Mouse (Mus musculus) intestine, embryonic 14.5 days (tissue): ENCODE measurements around the gene 6030458C11Rik. TPM values are rescaled to one million over a fixed set of nuclear protein-coding genes. Genes with fewer than 3 reads are reported as not detected.

Experiments
- ATAC-seq: fragments of 200-750 bp; cut with Nextera tagmentation; replicated peaks from 2 replicates; pipeline ENCODE4 v1.8.0; 2017; ENCODE audit warnings: low read depth, moderate number of reproducible peaks, moderate TSS enrichment, moderate library complexity; ENCODE audit not compliant: low FRiP score, low TSS enrichment
- DNase-seq: peaks from one replicate; pipeline ENCODE4 v3.0.0-alpha.2; 2018; ENCODE audit warnings: low spot score
- H3K27ac ChIP-seq: fragments of 300-500 bp; sonication (generic); 2 replicates; pipeline ENCODE4 v1.5.1; 2014; ENCODE audit warnings: low read depth, mild to moderate bottlenecking, control low read depth
- H3K27me3 ChIP-seq: fragments of 300-500 bp; sonication (generic); replicated peaks from 2 replicates; pipeline ENCODE4 v1.6.1; 2014; ENCODE audit warnings: low read length, control low read depth; ENCODE audit not compliant: control insufficient read depth, insufficient read depth
- H3K36me3 ChIP-seq: fragments of 300-500 bp; sonication (generic); 2 replicates; pipeline ENCODE4 v1.6.1; 2014; ENCODE audit warnings: low read length, control low read depth; ENCODE audit not compliant: control insufficient read depth, insufficient read depth
- H3K4me1 ChIP-seq: fragments of 300-500 bp; sonication (generic); replicated peaks from 2 replicates; pipeline ENCODE4 v1.6.1; 2014; ENCODE audit warnings: low read length, control low read depth, mixed read lengths; ENCODE audit not compliant: control insufficient read depth, insufficient read depth
- H3K4me2 ChIP-seq: fragments of 300-500 bp; sonication (generic); 2 replicates; pipeline ENCODE4 v1.6.1; 2014; ENCODE audit warnings: low read length
- H3K4me3 ChIP-seq: fragments of 300-500 bp; sonication (generic); 2 replicates; pipeline ENCODE4 v1.5.1; 2014; ENCODE audit warnings: low read depth, low read length, control low read depth, mixed read lengths
- H3K9ac ChIP-seq: fragments of 300-500 bp; sonication (generic); 2 replicates; pipeline ENCODE4 v1.6.1; 2014; ENCODE audit warnings: mild to moderate bottlenecking, low read length
- H3K9me3 ChIP-seq: fragments of 300-500 bp; sonication (generic); 2 replicates; pipeline ENCODE4 v1.6.1; 2016; ENCODE audit warnings: low read length, control low read depth; ENCODE audit not compliant: control insufficient read depth
- WGBS: fragments of 180-500 bp; shearing (Covaris S2); extraction: QIAGEN DNeasy Blood & Tissue Kit; methylation state at CpG from one replicate; pipeline ENCODE4 v1.1.7; 2014; 5-methylcytosine and 5-hydroxymethylcytosine counted together
- polyA plus RNA-seq: library from polyadenylated mRNA; unstranded; fragments of >200 nt; fragmentation: Nextera tagmentation; extraction: Ambion mirVana; gene quantifications from 2 replicates; pipeline ENCODE4 v1.2.1, GENCODE M21; 2014

The 6030458C11Rik gene
- polyA plus RNA-seq, 1 experiment from 2014 or later = 30.7 TPM

GRCm38 (mm10) chr15:12825408-12825807, 959 bp upstream of the 6030458C11Rik start:
- DNase-seq = no peak
- Histone ChIP-seq H3K9ac (peak overlapping the region; percentile 90), H3K27me3 (no peaks in the 10 kb centered on the region), H3K4me1 (peaks cover 16% of the 10 kb centered on the region), H3K4me2 (peak overlapping the region; percentile 55), H3K9me3 (no peaks in the 10 kb centered on the region), H3K36me3 (peaks cover 45% of the 10 kb centered on the region), H3K4me3 (peak overlapping the region; percentile 97), H3K27ac (no peak overlapping the region)
- WGBS = 45% methylated on average over 12 of the region's 12 CpGs
- ATAC-seq = no peak

GRCm38 (mm10) chr15:12824965-12825364, 516 bp upstream of the 6030458C11Rik start:
- Histone ChIP-seq H3K9ac (peak overlapping the region; percentile 90), H3K27me3 (no peaks in the 10 kb centered on the region), H3K27ac (peak overlapping the region; percentile 43; the same call in 1 of the 2 replicates), H3K4me2 (peak overlapping the region; percentile 55), H3K36me3 (peaks cover 48% of the 10 kb centered on the region), H3K9me3 (no peaks in the 10 kb centered on the region), H3K4me1 (peaks cover 16% of the 10 kb centered on the region), H3K4me3 (peak overlapping the region; percentile 97)
- under 1% methylated on average over 31 of the region's 31 CpGs for WGBS
- ATAC-seq (peak; percentile 38), DNase-seq (no peak)

GRCm38 (mm10) chr15:12823455-12824119, 862 bp downstream of the 6030458C11Rik start:
- H3K9me3 ChIP-seq = no peaks in the 10 kb centered on the region
- peak overlapping the region; percentile 90 for H3K9ac ChIP-seq
- no peak overlapping the region for H3K27ac ChIP-seq
- DNase-seq = no peak
- H3K27me3 ChIP-seq = no peaks in the 10 kb centered on the region
- H3K4me3 ChIP-seq = peak overlapping the region; percentile 97
- H3K36me3 ChIP-seq = peaks cover 48% of the 10 kb centered on the region
- WGBS = 82% methylated on average over 2 of the region's 2 CpGs
- peak overlapping the region; percentile 83 for H3K4me2 ChIP-seq
- ATAC-seq = no peak
- H3K4me1 ChIP-seq = peaks cover 16% of the 10 kb centered on the region

GRCm38 (mm10) chr15:12822416-12823395, 1.7 kb downstream of the 6030458C11Rik start:
- no peaks in the 10 kb centered on the region for H3K27me3 ChIP-seq
- no peak for DNase-seq
- 80% methylated on average over 9 of the region's 9 CpGs for WGBS

GRCm38 (mm10) chr15:12817592-12817991, 6.9 kb downstream of the 6030458C11Rik start:
- H3K4me3 ChIP-seq = no peak overlapping the region
- H3K4me1 ChIP-seq = no peaks in the 10 kb centered on the region
- H3K27ac ChIP-seq = no peak overlapping the region
- WGBS = 95% methylated on average over 8 of the region's 8 CpGs
- no peak overlapping the region for H3K4me2 ChIP-seq
- H3K9me3 ChIP-seq = no peaks in the 10 kb centered on the region
- DNase-seq = no peak
- H3K27me3 ChIP-seq = no peaks in the 10 kb centered on the region
- no peak overlapping the region for H3K9ac ChIP-seq
- ATAC-seq = no peak
- peaks cover 92% of the 10 kb centered on the region for H3K36me3 ChIP-seq

More at GRCm38 (mm10) chr15:12822416-12823395, 1.7 kb downstream of the 6030458C11Rik start:
- no peak overlapping the region for H3K4me2 ChIP-seq
- peaks cover 16% of the 10 kb centered on the region for H3K4me1 ChIP-seq
- H3K9me3 ChIP-seq = no peaks in the 10 kb centered on the region
- H3K9ac ChIP-seq = no peak overlapping the region
- no peak overlapping the region for H3K27ac ChIP-seq
- no peak for ATAC-seq
- H3K4me3 ChIP-seq = no peak overlapping the region
- peaks cover 50% of the 10 kb centered on the region for H3K36me3 ChIP-seq

- 96% methylated on average over 11 of the region's 11 CpGs for WGBS
- Histone ChIP-seq H3K27ac (no peak overlapping the region), H3K9ac (no peak overlapping the region), H3K36me3 (peaks cover 99% of the 10 kb centered on the region), H3K4me2 (no peak overlapping the region), H3K4me1 (no peaks in the 10 kb centered on the region), H3K4me3 (no peak overlapping the region), H3K27me3 (no peaks in the 10 kb centered on the region), H3K9me3 (no peaks in the 10 kb centered on the region)
- ATAC-seq (no peak), DNase-seq (no peak)
Observed at GRCm38 (mm10) chr15:12812646-12813045, 11.8 kb downstream of the 6030458C11Rik start.

GRCm38 (mm10) chr15:12809305-12809704, 15.1 kb downstream of the 6030458C11Rik start:
- H3K36me3 ChIP-seq = peaks cover 77% of the 10 kb centered on the region
- 93% methylated on average over 6 of the region's 6 CpGs for WGBS
- no peak for DNase-seq
- H3K9ac ChIP-seq = no peak overlapping the region
- H3K4me1 ChIP-seq = no peaks in the 10 kb centered on the region
- no peak overlapping the region for H3K4me2 ChIP-seq
- no peak for ATAC-seq
- H3K4me3 ChIP-seq = no peak overlapping the region
- H3K9me3 ChIP-seq = no peaks in the 10 kb centered on the region
- no peaks in the 10 kb centered on the region for H3K27me3 ChIP-seq
- no peak overlapping the region for H3K27ac ChIP-seq

- 86% methylated on average over 10 of the region's 10 CpGs for WGBS
- Histone ChIP-seq H3K36me3 (peaks cover 56% of the 10 kb centered on the region), H3K4me3 (no peak overlapping the region), H3K9me3 (no peaks in the 10 kb centered on the region), H3K9ac (no peak overlapping the region), H3K27ac (no peak overlapping the region), H3K4me2 (no peak overlapping the region), H3K27me3 (no peaks in the 10 kb centered on the region), H3K4me1 (no peaks in the 10 kb centered on the region)
- DNase-seq (no peak), ATAC-seq (no peak)
Observed at GRCm38 (mm10) chr15:12807088-12807487, 17.4 kb downstream of the 6030458C11Rik start.
